Mouse (Mus musculus): ENCODE results near the gene Gm20388.

- TF ChIP-seq GATA1 (IDR thresholded peaks at IDR 0.05; ENCODE audit: low read length) (no peak), TAL1 (IDR thresholded peaks at IDR 0.05; ENCODE audit: low read length) (no peak)
These were observed 1465.7 kb downstream of the Gm20388 start for GRCm38 (mm10) chr8:121376116-121376950.

Measured in erythroblast, embryonic 14.5 days (primary cell).